Mouse (Mus musculus) frontal cortex, postnatal 14 days (tissue): Measurements from ENCODE around the gene Map7d3.

Source experiments
- DNase-seq, 2 experiments: peaks; one replicate each; pipeline ENCODE4 v3.0.0; 2022; ENCODE audit warnings: low spot score in 2 of 2

Gene Map7d3

DNA sequence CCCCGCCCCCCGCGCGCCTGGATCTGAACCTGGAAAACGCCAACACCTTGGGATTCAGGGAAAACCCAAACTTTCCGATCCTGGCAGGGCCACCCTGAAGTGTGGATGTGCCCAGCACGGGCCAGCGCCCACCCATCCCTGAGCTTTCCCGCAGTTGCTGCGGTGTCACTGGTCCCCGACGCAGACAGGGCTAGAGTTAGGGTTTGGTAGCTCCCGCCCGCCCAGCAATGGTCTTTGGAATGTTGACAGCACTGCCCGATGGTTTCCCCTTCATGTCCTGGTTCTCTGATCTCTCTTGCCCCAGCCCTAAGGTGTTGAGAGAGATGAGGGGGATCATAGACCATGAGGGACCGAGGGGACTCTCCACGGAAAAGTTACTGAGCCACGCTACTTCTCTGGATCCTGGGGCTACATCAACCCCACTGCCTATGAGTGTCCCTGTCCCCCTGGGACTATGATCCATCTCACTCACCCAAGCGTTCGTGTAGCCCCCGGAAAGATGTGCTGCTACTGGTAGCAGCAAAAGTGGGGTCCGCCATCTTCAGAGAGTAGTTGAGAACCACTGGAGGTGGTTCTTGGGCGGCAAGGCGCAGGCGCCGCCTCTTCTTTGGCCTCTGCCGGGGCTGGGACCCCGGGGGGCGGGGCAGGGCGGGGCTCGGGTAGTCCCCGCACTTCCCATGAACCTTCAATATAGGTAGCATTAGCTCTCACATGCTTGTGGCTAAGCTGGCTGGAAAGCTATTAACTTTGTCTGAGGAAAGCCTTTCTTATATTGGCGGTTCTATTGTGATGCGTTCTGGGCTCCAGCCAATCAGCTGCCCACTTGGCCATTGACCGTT is at the start of gene Map7d3:
Gene Map7d3 (minus strand): TSS at position 562 of the 839 bp plus-strand sequence.
- DNase-seq: no peak

DNA sequence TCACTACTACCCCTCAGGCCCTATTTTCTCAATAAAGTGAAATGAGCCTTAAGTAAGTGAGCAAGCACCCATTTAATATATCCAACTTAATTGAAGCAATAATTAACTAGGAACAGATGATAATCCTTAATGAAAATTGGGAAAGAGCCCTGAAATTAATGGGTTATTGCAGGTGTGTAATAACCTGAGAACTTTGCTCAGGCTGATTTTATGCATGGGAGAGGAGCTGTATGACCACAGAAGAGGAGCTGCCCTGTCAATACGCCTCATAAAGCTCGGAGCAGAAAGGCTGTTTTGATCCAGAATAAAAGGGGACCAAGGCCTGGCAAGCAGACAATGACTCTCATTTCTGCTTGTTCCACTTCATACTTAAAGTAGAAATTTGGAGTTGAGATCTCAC is 47.7 kb upstream of the Map7d3 start, which contains the start of gene Adgrg4:
Gene Adgrg4 (plus strand): TSS at position 301 of the 400 bp plus-strand sequence.
- no peak for DNase-seq

DNA sequence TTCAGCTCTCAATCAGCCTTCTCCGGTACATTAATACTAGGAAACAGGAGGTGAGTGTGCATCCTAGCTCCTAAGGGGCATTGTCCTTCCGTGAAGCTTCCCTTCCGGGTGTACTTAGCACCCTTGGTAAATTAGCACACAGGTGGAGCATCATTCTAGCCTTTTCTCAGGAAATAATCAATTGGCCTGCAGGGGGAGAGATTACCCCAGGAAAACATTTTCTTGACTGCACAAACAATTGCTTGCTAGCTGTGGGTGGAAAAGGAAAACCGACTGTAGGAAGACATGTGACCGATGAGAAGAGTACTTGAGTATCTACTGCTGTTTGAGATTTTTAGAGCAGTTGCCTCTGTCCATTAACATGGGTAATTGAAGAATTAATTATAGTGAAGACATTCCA is 19.1 kb upstream of the Map7d3 start:
- no peak for DNase-seq

DNA sequence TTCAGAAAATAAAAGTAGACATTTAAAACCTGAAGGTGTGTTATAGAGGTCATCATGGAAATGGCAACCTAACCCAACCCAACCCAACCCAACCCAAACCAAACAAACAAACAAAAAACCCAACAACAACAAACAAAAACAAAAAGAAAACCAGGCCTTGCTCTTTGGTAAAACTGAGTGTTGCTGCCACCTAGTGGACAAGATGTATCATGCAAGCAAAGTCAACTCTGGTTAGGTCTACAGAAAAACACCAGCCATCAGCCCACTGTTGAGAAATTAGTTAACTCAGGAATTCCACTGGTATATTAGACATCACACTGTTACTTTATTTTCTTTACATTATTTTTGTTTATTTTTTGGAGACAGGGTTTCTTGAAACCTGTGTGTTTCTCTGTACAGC is 17.2 kb upstream of the Map7d3 start:
- DNase-seq: no peak

DNA sequence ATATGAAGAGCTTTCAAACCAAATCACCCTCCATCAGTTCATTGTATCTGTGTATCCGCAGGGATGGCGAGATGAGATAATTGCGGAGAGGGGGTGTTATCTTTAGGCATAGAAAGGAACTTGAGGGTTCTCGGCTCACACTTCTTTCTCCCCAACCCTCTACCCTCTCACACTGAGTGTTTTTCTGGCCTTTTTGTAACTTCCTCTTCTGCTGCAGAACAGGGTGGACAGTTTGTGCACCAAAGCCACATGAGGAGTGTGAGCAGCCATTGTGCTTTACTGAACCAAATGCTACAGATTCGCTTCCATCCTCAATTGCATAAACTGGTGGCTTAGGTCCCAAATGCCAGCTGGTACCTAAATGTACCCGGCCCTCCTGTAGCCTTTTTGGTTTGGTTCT is 13.7 kb upstream of the Map7d3 start:
- no peak for DNase-seq

DNA sequence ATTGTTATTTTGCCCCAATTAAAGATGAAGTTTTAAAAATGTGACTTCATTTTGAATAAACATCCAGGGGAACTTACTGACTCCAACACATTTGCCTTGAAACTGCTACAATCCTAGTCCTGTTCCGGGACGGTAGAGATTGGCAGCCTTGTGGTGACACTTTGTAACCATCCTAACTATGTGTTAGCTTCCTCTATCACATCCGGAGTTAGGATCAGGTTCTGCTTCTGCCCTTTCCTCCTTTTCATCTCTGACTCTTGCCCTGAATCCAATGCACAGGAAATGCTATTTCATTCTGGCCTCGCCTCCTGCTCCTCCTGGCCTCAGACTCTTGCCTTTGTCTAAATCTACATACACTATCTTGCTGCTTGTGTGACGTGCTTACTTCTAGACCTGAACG is 5.4 kb upstream of the Map7d3 start:
- no peak for DNase-seq

DNA sequence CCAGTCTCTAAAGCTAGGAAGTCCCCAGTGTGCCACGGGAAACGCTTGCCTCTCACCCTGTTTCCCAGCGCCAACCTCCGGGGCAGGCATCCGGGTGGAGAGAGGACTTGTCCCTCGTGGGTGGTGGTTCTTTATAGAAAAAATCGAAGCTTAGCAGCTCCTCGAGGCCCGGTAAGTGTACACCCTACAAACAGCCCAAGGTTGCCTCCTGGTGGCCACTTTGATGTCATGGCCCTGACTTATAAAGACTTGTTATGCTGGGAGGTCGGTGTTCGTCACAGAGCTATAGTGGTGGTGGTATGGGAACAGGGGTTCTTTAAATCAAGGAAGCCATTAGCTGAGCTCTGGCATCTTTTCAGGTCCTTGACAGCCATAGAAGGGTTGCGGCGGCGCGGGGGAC is 30.9 kb downstream of the Map7d3 start:
- peak; percentile 12 to 35 for DNase-seq

DNA sequence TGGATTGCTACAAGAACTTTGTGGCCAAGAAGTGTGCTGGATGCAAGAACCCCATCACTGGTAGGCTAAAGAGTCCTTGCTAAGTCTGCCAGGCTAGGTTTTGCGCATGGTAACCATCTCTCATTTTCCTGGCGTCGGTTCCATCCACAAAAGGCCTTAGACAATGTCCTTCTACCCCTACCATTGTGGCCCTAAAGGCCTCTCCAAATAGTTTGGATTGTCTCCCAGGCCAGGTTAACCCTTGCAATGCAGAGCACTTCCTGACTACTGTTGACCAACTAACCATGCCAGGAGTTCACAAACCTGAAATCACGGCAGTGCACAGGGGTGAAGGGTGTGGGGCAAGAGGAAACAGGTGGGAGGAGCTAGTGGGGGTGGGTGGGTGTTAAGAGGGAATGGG is 31.5 kb downstream of the Map7d3 start:
- no peak for DNase-seq

DNA sequence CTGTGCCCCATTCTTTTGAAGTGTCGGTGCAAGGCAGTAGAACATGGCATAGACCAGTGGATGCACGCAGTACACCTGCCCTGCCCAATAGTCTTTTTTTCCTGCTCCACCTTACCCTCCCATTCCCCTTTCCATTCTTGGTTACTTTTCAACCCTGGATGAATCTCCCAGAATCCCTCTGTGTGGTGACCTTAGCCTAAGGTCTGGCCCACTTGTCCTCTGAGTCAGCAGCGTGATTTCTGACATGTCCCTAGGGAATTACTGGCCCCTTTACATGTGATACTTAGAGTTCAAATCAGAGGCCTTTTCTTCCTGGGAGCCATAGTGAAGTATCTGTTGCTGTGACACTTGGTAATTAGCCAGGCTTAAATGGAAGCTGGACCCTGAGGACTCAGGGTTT is 34.6 kb downstream of the Map7d3 start:
- DNase-seq: no peak

DNA sequence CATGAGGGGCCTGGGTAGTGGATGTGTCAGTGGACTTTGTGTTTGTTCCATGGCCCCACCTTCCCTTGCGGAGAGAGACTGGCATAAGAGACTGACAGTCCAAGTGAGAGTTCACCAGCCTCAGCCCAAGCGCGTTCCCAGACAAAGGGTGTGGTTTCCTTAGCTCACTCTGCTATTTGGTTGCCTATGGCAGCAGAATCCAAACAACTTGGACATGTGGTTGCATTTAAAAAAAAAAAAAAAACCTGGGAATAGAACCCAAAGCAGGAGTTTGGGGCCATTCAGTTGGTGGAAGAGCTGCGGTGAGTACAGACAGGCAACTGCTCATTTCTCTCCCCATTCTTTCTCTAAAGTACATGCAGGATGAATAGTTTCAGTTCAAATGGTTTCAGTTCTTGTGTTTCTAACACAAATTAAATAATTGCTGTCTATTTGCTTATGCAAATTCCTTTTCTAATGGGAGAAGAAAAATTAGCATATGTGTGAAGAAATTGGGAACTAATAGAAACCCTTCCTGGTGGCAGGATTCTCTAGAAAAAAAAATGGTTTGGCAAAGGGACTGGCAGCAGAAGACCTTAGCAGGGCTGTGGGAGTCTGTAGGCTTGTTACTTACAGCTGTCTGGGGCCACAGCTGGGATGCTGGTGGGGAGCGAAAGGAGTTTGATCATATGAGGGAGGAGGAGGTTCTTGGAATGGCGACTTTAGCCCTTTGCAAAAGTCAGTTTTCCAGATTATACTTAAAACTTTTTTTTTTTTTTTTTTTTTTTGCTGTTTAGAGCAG is 35.7 kb downstream of the Map7d3 start:
- no peak for DNase-seq

DNA sequence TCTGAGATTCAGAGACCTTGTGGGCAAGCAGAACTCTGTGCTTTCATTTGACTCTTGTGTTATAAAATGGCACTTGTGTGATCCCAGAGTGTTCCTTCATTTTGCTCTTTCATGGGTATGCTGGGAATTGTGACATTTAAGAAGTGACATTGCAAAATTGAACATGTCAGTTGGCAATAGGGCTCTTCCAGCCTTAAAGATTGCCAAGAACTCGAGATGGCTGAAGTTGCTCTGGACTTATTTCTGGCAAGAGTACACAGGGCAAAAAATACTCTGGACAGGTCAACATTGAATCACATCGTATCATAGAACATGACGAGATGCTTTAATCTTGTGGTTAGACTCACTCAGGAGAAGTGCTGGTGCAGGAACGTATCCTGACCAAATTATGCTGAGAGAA is 48.8 kb downstream of the Map7d3 start:
- no peak for DNase-seq

DNA sequence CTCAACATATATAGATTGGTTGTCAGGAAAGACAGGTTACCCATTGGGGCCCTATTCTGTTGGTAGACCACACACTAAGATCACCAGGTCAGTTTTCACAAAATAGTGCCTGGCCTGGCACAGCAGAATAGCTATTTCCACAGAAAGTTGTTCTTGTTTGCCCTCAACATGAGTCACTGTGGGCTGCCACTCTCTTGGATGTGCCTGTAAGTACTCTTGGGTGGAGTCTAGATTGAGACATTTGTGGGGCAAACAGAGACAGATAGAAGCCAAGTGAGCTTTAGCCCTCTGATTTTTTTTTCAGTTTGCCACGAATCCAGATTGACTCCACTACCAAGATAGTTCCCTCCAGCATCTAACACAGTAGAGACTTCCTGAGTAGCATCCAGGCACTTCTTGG is 50.4 kb downstream of the Map7d3 start:
- DNase-seq: no peak

DNA sequence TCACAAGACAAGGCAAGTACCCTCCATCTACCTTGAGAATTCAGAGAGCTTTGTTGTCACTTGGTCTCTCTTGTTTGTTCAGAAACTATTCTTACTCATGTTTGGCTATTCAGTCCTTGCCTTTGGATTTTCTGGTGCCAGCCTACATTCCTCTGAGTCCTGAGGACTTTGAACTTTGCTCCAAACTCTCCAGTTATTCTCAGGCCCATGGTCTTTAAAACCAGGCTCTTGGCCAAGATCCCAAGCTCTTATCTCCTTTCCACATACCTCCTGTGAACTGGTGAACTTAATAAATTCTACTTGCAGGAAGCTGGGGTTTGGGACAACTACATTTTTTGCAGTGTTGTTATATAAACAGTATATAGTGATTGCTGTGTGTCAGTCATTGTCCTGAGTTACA is 52.3 kb downstream of the Map7d3 start:
- no peak for DNase-seq

DNA sequence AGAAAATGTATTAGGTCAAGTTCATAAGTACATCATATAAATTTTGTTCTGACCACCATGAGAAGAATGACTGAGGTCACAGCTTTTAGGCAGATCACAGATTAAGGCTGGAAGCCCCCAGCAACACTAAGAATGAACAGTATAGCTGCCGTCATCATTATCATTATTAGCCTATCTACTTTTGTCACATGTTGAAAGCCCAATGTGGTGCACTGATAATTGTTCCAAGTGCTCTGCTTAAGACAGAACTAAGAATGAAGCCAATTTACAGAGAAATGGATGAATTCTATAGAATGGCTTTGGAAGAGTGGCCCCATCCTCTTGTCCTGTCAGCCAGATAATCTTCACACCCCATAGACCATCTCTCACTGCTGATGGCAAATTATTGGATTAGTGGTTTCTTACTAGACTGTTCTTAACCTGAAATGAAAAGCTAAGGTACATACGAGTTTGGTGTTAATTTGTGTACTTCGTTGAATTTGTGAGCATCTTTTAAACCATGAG is 61.8 kb downstream of the Map7d3 start:
- DNase-seq: no peak

DNA sequence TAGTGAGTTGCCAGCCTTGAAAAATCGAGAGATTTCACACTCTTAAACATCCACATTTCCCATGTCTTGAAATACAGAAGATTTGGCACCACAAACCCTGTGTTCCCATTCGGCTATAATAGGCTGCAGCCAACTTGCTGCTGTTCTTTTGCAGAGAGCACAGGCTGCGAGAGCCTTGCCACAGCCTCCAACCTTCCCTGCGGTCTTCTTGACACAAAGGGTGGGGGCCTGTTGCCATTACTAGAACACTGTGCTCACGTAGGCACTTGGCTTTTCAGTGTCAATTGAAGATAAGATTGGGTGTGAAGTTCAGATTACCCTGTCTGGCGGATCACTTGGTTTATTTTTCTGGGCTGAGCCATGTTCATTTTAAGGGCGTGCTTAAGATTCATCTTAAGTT is 65.8 kb downstream of the Map7d3 start:
- DNase-seq: no peak

DNA sequence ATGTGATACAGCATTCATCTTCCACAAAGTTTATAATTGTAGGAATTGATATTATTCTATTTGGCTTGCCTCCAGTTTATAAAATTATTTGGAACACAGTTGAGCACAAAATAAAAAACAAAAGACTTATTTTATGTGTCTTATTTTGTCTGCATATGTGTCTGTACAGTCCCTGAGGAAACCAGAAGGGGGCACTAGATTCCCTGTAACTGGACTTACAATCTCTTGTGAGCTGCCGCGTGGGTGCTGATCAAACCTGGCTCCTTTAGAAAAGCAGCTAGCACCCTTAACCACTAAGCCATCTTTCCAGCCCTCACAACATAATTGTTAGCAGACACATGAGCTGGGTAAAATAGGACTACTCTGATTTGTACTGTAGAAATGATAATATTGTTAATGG is 66.5 kb downstream of the Map7d3 start:
- no peak for DNase-seq

DNA sequence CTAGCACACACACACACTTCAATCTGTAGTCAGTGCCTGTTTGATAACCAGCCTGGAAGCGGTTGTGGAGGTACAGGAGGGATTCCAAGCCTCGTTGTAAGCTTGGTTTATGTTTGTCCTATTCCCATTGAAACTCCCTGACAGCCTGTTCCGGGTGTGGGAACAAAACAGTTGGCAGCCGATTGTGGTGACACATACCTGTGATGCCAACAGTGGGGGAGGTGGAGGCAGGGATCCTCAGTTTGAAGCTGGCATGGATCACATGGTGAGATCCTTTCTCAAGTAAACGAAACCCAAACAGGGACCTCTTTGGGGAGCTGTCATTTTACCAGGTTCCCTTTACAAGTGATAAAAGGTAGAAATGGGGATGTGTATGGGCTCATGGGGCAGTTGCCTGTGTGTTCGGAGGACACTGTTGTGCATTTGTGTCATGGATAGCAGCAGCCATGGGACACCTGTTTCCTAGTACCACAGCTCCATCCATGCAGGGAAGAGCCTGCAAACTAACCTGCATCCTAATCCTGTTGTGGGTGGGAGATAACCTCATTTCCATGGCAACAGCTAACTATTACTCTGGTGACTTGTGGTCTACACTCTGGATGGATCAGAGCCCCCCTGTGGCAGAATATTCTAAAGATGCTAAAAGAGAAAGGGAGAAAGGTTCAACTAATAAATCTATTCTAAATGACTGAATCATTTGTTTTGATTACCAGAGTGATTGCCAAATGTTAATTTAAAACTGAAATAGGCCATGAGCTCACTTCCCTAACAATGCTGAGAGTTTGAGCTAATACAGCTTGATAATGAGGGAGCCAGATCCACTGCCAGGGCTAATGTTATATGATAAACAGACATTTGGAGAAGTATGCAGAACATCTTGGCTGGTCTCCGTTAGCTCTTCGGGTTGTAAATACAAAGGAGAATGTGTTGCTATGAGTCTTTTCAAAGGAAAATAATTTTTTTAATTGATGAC is 68.5 kb downstream of the Map7d3 start:
- no peak for DNase-seq

DNA sequence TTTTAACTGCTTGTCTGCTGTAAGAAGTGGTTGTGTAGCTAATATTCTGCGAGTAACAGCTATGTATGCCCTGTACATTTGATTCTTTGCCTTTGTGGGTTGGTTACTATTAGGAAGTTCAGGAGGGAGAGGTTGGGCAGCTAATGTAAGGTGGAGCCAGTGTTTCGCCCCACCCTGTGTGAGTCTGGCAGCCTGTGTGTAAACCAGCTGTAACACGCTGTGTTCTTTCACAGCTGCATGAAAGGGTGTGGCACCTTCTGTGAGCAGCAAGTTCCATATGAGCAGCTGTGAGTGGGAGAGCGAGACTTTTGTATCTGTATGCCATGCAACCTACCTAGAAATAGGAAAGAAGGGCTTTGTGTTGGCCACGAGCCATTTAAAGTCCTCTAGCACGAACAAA is 70.0 kb downstream of the Map7d3 start:
- DNase-seq: no peak

DNA sequence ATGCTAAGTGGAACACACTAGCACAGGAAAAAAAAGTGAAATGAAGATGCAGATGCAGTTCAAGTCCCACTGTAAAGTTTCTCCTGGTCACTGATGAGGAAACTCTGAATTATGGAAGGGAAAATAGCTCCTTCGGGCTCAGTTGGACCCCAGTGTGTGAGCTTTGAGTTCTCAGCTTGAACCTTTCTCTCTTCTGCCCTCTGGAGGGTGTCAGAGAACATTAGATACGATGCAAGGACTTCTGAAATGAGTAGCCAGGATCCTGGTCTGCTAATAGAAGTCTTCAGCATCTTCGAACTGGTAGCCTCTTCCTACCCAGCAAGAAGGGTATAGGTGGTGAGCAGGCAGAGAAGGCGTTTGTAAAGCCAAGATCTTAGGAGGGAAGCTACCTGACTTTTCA is 70.6 kb downstream of the Map7d3 start:
- no peak for DNase-seq
